Mouse (Mus musculus) C2C12 (cell line): ENCODE results near the gene Abhd17c. TPM values are rescaled to one million over a fixed set of nuclear protein-coding genes. Genes with fewer than 3 reads are reported as not detected.

Source experiments
- H3K27me3 ChIP-seq: one replicate; pipeline ENCODE4 v1.6.1; 2011; ENCODE audit not compliant: control insufficient read depth, insufficient read depth, insufficient read length
- H3K36me3 ChIP-seq: one replicate; pipeline ENCODE4 v1.6.1; 2011; ENCODE audit not compliant: control insufficient read depth, insufficient read depth
- H3K4me3 ChIP-seq: one replicate; pipeline ENCODE4 v1.5.1; 2011; ENCODE audit warnings: mild to moderate bottlenecking, control low read depth; ENCODE audit not compliant: poor library complexity, insufficient read depth, severe bottlenecking
- H3K79me2 ChIP-seq: one replicate; pipeline ENCODE4 v1.6.1; 2011; ENCODE audit not compliant: control insufficient read depth, insufficient read depth
- H3K79me3 ChIP-seq: one replicate; pipeline ENCODE4 v1.6.1; 2011; ENCODE audit warnings: low read depth, control low read depth
- H3ac ChIP-seq: one replicate; pipeline ENCODE3; 2011; ENCODE audit warnings: low read depth; ENCODE audit not compliant: control insufficient read depth, insufficient read length
- CEBPB ChIP-seq: IDR thresholded peaks from one replicate; pipeline ENCODE4 v1.6.1; 2011; ENCODE audit warnings: low read depth, mild to moderate bottlenecking, control low read depth, moderate library complexity
- CTCF ChIP-seq: IDR thresholded peaks from one replicate; pipeline ENCODE4 v1.5.1; 2011; ENCODE audit not compliant: control insufficient read depth, insufficient read depth, insufficient read length
- FOSL1 ChIP-seq: IDR thresholded peaks from one replicate; pipeline ENCODE4 v1.8.0; 2011; ENCODE audit warnings: mild to moderate bottlenecking, low read length; ENCODE audit not compliant: poor library complexity, insufficient read depth, severe bottlenecking
- MAX ChIP-seq: IDR thresholded peaks from one replicate; pipeline ENCODE4 v1.6.1; 2011; ENCODE audit warnings: mild to moderate bottlenecking, control low read depth
- MYOD1 ChIP-seq: IDR thresholded peaks from one replicate; pipeline ENCODE4 v1.6.1; 2011; ENCODE audit warnings: low read depth; ENCODE audit not compliant: control insufficient read depth, insufficient read length
- MYOG ChIP-seq: IDR thresholded peaks from one replicate; pipeline ENCODE4 v1.6.1; 2011; ENCODE audit not compliant: control insufficient read depth, insufficient read length; ENCODE audit errors: extremely low read depth
- USF1 ChIP-seq: IDR thresholded peaks from one replicate; pipeline ENCODE4 v1.6.1; 2011; ENCODE audit warnings: low read depth, mild to moderate bottlenecking, control low read depth, moderate library complexity
- polyA plus RNA-seq: library from polyadenylated mRNA; unstranded; fragments of >200 nt; fragmentation: generic; extraction: Trizol; gene quantifications from one replicate; pipeline ENCODE4 v1.2.1, GENCODE M21; 2012; ENCODE audit warnings: missing spikeins

Gene Abhd17c
- polyA plus RNA-seq, 1 experiment: 32.9 TPM

- Histone ChIP-seq H3K27me3 (no peaks in the 10 kb centered on the region), H3K79me2 (peaks cover 48% of the 10 kb centered on the region), H3K36me3 (peaks cover 39% of the 10 kb centered on the region), H3K79me3 (peaks cover 17% of the 10 kb centered on the region), H3K4me3 (no peak overlapping the region), H3ac (no peak overlapping the region)
- no peak for TF ChIP-seq CEBPB
- no peak for TF ChIP-seq USF1
- no peak for TF ChIP-seq FOSL1
- no peak for TF ChIP-seq MYOD1
- no peak for TF ChIP-seq CTCF
- no peak for TF ChIP-seq MAX
- TF ChIP-seq MYOG: no peak
Measured at GRCm38 (mm10) chr7:84112351-84113034, 39.2 kb downstream of the Abhd17c start.

- H3K79me2 ChIP-seq: peaks cover 42% of the 10 kb centered on the region
- peaks cover 39% of the 10 kb centered on the region for H3K36me3 ChIP-seq
- H3K27me3 ChIP-seq: no peaks in the 10 kb centered on the region
- peaks cover 10% of the 10 kb centered on the region for H3K79me3 ChIP-seq
- TF ChIP-seq CEBPB (no peak), USF1 (no peak), MYOG (no peak), MYOD1 (no peak), CTCF (no peak), MAX (no peak), FOSL1 (no peak)
- no peak overlapping the region for H3ac ChIP-seq
- H3K4me3 ChIP-seq: no peak overlapping the region
Measured at GRCm38 (mm10) chr7:84111716-84112350, 39.9 kb downstream of the Abhd17c start.

- TF ChIP-seq CEBPB: no peak
- TF ChIP-seq CTCF: no peak
- no peak for TF ChIP-seq MYOG
- no peak for TF ChIP-seq FOSL1
- TF ChIP-seq MYOD1: no peak
- TF ChIP-seq MAX: no peak
- no peak for TF ChIP-seq USF1
- peaks cover 21% of the 10 kb centered on the region for H3K36me3 ChIP-seq
- peaks cover 2% of the 10 kb centered on the region for H3K79me3 ChIP-seq
- H3K79me2 ChIP-seq: peaks cover 4% of the 10 kb centered on the region
- H3K27me3 ChIP-seq: no peaks in the 10 kb centered on the region
- H3ac ChIP-seq: no peak overlapping the region
- H3K4me3 ChIP-seq: no peak overlapping the region
Measured at GRCm38 (mm10) chr7:84106942-84107341, 44.8 kb downstream of the Abhd17c start.

GRCm38 (mm10) chr7:84102589-84102988 is 49.1 kb downstream of the Abhd17c start:
- no peaks in the 10 kb centered on the region for H3K79me2 ChIP-seq
- no peaks in the 10 kb centered on the region for H3K27me3 ChIP-seq
- H3K79me3 ChIP-seq: no peaks in the 10 kb centered on the region
- no peak overlapping the region for H3K4me3 ChIP-seq
- no peak overlapping the region for H3ac ChIP-seq
- TF ChIP-seq USF1 (no peak), CEBPB (no peak), CTCF (no peak), FOSL1 (no peak), MYOD1 (no peak), MAX (no peak), MYOG (no peak)
- H3K36me3 ChIP-seq: no peaks in the 10 kb centered on the region

GRCm38 (mm10) chr7:84100672-84101071 is 51.0 kb downstream of the Abhd17c start:
- no peak for TF ChIP-seq MYOG
- TF ChIP-seq FOSL1: no peak
- TF ChIP-seq MYOD1: no peak
- TF ChIP-seq MAX: peak; percentile 56
- TF ChIP-seq CEBPB: no peak
- no peak for TF ChIP-seq CTCF
- TF ChIP-seq USF1: peak; percentile 27
- Histone ChIP-seq H3K79me2 (no peaks in the 10 kb centered on the region), H3ac (no peak overlapping the region)

More at GRCm38 (mm10) chr7:84100672-84101071, 51.0 kb downstream of the Abhd17c start:
- no peaks in the 10 kb centered on the region for H3K36me3 ChIP-seq
- no peak overlapping the region for H3K4me3 ChIP-seq
- no peaks in the 10 kb centered on the region for H3K27me3 ChIP-seq
- H3K79me3 ChIP-seq: no peaks in the 10 kb centered on the region
